Mouse (Mus musculus) right cerebral cortex, postnatal 25 days (tissue): Measurements from ENCODE around the gene Tspyl1.
"Not testable (repeated sequence)": the region's sequence is repeated elsewhere in the genome, so short reads cannot be mapped to it uniquely, and the experiment has no call there.

Source experiments
- DNase-seq: peaks from one replicate; pipeline ENCODE4 v3.0.0; 2022

Gene Tspyl1

DNA sequence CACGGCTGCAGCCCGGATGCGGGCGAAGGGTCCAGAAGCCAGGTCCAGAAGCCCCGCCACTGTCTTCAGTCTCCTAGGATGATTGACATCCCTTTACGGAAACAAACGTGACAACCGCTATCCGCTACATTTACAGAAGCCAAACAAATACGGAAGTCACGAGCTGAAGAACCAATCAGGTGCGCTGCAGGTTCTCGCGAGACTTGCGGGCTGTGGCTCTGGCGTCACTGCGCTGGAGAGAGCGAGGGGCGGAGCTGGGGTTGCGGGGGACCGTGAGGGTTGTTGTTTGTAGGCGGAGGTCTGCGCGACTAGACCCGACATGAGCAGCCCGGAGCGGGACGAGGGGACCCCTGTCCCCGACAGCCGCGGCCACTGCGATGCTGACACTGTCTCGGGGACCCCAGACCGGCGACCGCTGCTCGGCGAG is at the start of gene Tspyl1:
Gene Tspyl1, plus strand, starts transcription at position 229 of the 427 bp plus-strand sequence.
- peak; percentile 97 for DNase-seq

DNA sequence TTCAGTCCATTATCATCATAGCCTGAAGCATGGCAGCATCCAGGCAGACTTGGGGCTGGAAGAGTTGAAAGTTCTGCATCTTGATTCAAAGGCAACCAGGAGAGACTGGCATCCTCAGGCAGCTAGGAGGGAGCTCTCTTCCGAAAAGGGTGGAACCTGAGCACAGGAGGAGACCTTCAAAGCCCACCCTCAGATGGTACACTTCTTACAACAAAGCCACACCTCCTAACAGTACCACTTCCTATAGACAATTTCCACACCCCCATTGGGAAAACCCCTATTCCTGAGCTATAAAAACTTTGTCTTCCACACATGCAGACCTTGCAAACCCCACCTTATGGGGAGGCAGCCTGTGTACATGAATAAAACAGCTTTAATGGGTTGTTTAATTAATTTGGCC is 48.6 kb upstream of the Tspyl1 start:
- DNase-seq, result no peak

GRCm38 (mm10) chr10:34233931-34234745 is 47.9 kb upstream of the Tspyl1 start:
- no peak for DNase-seq

- no peak for DNase-seq
Measured at GRCm38 (mm10) chr10:34235384-34235783, 46.6 kb upstream of the Tspyl1 start.

DNA sequence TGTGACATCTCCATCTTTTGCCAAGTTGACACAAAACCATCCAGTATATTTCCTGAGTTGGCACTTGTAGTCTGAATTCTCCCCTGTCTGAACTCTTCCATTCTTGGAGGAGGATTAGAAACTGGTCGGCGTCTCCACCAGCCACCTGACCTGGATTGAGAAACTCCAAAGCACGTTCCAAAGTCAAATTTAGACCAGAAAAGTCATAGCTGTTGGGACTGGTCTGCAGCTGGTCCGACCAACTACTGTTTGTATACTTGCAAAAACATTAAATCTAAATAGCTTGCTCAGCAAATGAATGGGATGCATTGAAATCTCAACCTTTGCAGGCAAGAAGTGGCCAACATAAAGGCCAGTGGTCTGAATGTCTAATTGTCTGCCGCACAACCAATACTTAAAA is 45.4 kb upstream of the Tspyl1 start:
- no peak for DNase-seq

- no peak for DNase-seq
Measured at GRCm38 (mm10) chr10:34238536-34238935, 43.5 kb upstream of the Tspyl1 start.

- no peak for DNase-seq
Measured at GRCm38 (mm10) chr10:34244745-34245144, 37.2 kb upstream of the Tspyl1 start.

GRCm38 (mm10) chr10:34246106-34246505 is 35.9 kb upstream of the Tspyl1 start:
- no peak for DNase-seq

- no peak for DNase-seq
Measured at GRCm38 (mm10) chr10:34247757-34248156, 34.2 kb upstream of the Tspyl1 start.

DNA sequence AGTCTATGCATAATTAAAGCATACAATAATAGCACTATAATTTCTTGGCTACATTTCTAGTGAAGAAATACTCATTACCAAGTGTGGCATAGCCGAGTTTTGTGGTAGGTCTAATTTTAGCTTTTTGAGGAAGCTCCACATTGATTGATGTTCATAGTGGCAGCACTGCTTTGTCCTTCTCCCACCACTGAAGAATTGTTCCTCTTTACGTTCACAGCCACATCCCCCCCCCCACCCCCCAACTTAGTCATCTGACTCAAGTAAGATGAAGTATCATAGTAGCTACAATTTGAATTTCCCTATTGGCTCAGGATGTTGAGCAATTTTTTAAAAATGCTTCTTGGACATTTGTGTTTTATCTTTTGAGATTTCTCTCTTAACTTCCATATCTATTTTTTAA is 32.4 kb upstream of the Tspyl1 start:
- no peak for DNase-seq

- not testable (repeated sequence) for DNase-seq
Measured at GRCm38 (mm10) chr10:34252833-34253232, 29.2 kb upstream of the Tspyl1 start.

GRCm38 (mm10) chr10:34265106-34265505 is 16.9 kb upstream of the Tspyl1 start:
- no peak for DNase-seq

DNA sequence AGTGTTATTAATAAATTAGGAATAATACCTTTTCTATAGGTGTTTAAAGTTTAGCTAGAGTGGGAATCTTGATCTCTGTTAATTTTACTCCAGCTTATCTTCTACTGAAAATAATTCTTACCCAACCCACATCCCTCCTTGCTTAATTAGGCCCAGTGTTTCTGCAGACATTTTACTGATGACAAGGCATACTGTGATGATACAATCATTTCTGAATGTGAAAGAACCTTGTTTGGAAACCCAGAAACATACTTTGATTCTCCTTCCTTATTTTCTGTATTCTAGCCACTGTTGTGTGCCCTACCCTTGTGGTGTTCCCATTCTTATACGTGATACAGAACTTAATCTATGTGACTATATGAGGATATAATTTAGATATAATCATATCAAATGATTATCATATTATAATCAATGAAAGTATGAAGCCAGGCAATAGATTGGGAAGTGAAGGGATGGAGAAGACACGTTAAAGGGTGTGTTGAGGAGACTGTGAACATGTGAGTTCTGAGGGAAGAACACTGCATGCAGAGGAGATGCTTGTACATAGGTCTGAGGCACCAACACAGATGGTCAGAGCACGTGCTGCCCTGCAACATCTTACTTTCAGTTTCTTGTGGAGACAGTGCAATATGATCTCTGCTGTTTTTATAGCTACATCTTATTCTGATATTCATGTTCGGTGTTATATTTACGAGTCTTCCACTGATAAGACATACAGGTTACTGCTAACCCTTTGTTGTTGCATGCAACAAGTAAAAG is 14.5 kb upstream of the Tspyl1 start:
- no peak for DNase-seq

DNA sequence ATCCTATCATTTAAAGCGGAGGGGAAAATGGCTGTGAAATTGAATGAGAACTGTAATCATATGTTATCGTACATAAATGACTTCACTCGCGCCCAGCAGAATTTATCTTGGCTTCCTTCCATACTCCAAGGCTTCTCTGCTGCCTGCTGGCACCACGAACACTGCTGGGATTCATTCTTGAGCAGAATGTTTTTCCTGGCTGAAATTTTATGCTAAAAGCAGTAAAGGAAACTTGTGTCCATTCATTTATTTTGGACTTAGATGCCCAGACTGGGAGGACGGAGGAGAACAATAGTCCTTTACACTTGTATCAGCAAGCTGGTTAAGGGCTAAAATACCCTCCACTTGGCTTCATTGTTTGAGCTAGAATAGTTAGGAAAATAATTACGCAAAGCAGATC is 10.3 kb upstream of the Tspyl1 start:
- no peak for DNase-seq

DNA sequence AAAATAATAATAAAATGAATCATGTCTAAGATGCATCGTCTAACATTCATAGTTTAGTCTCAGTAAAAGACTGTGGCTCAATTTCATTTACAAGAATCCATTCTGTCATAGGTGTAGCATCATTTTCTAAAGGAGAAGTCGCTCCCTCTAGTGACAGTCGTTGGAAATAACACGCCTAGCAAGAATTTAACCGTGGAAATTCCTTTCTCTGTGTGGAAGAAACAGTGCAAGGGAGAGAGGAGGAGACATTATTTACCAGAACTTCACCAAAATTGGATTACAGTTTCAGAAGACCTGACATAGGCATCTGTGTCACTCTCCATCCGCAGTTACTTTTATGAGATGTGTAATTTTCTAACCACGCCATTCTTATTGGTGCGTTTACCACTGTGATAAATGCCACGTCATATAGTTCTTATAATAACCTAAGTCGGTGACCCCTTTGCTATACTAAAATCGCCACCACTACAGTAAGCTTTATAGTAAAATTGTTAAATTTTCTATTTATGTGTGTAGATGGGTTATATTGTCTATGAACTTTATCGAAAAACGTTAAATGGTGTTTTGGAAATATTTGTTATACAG is 1.3 kb upstream of the Tspyl1 start:
- peak; percentile 40 for DNase-seq

GRCm38 (mm10) chr10:34281211-34281961 is 604 bp upstream of the Tspyl1 start:
- no peak for DNase-seq

GRCm38 (mm10) chr10:34282420-34283238 is 639 bp downstream of the Tspyl1 start:
- peak; percentile 50 for DNase-seq

DNA sequence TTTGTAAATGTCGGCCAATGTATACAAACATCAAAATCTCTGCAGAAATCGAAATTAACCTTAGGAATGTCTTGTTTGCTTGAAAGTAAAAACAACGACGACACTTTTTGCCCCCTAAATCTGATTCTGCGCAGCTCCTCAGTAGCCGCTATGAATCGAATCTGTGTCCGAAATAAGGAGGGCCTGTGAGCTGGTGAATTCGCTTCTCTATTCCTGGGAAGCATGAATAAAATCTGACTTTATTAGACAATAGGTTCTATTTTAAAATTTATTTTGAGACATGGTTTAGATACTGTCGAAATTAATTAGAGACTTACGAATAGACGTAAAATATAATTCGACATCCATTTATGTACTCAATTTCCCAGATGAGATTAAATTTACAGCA is 14.9 kb downstream of the Tspyl1 start:
- no peak for DNase-seq

DNA sequence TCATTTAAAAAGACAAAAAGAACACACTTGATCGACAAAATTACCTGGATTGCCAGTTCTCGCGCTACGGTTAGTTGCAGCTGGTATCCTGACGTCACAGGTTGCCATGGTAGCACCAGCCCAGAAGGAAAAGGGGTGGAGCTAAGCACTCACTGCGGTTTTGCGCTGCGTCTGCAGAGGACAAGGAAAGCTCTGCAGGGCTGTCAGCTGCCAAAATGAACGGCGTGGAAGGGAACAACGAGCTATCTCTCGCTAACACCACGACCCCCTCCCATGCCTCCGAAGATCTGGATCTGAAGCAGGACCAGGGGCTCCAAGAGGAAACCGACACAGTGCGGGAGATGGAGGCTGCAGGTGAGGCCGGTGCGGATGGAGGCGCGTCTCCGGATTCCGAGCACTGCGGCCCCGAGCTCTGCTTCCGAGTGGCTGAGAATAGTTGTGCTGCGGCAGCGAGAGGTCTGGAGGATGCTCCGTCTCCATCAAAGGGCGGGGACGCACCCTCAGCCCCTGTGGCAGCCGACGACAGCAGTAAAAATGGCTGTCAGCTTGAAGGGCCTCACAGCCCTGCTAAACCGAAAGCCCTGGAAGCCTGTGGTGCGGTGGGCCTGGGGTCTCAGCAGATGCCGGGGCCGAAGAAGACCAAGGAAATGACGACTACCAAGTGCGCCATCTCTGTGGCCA is 15.4 kb downstream of the Tspyl1 start, which contains the start of gene Tspyl4:
Gene Tspyl4, plus strand, starts transcription at position 144 of the 681 bp plus-strand sequence.
- DNase-seq, result peak; percentile 93

DNA sequence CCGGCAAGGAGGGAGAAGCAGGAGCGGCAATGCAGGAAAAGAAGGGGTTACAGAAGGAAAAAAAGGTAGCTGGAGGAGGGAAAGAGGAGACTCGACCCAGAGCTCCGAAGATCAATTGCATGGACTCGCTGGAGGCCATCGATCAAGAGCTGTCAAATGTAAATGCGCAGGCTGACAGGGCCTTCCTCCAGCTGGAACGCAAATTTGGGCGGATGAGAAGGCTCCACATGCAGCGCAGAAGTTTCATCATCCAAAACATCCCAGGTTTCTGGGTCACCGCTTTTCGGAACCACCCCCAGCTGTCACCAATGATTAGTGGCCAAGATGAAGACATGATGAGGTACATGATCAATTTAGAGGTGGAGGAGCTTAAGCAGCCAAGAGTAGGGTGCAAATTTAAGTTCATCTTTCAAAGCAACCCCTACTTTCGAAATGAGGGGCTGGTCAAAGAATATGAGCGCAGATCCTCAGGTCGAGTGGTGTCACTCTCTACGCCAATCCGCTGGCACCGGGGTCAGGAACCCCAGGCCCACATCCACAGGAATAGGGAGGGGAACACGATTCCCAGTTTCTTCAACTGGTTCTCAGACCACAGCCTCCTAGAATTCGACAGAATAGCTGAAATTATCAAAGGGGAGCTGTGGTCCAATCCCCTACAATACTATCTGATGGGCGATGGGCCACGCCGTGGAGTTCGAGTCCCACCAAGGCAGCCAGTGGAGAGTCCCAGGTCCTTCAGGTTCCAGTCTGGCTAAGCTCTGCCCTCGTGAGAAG is 16.2 kb downstream of the Tspyl1 start:
- no peak for DNase-seq

DNA sequence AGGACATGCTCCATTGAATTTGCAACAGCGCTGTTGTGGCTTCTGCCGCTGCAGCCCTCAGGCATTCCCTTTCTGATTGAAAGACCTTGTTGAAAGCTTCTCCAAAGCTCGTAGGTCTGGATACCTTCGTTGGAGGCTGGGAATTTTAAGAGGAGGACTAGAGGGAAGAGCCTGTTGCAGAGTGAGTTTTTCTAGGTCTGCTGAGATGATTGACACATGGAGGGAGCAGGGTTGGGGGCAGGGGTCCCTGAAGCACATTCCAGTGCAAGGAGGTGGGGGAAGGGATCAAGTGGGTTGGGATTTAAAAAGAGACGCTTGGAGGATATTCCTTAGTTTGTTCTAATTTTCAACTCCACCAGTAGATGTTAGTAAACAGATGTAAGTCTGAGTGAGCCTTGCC is 18.4 kb downstream of the Tspyl1 start:
- no peak for DNase-seq
